Mouse (Mus musculus): ENCODE measurements around the gene Crebl2. TPM values are rescaled to one million over a fixed set of nuclear protein-coding genes. Genes with fewer than 3 reads are reported as not detected.
A peak's percentile ranks its signal among the peaks of the same experiment; 100 is the strongest.

Gene Crebl2
- polyA plus RNA-seq, 1 experiment = 47.6 TPM

GRCm38 (mm10) chr6:134863146-134863545, 33.2 kb downstream of the Crebl2 start:
- H3K27ac ChIP-seq (ENCODE audit: insufficient read depth, low read length) = no peak overlapping the region
- no peaks in the 10 kb centered on the region for H3K27me3 ChIP-seq (ENCODE audit: control insufficient read depth, insufficient read depth, low read length)
- no peaks in the 10 kb centered on the region for H3K4me1 ChIP-seq (ENCODE audit: control insufficient read depth, insufficient read depth, low read length)
- WGBS = under 1% methylated on average over 19 of the region's 19 CpGs
- TF ChIP-seq POLR2A (IDR thresholded peaks at IDR 0.05; ENCODE audit: borderline replicate concordance, insufficient read depth, low read length) (no peak), CTCF (IDR thresholded peaks at IDR 0.05; ENCODE audit: borderline replicate concordance, insufficient read depth, low read depth, low read length) (peak; percentile 92)
- DNase-seq = peak; percentile 88 to 96
- H3K4me3 ChIP-seq (replicated peaks; ENCODE audit: insufficient read depth, low read depth, low read length) = peak overlapping the region; percentile 3

GRCm38 (mm10) chr6:134866113-134866512, 36.2 kb downstream of the Crebl2 start:
- TF ChIP-seq POLR2A (IDR thresholded peaks at IDR 0.05; ENCODE audit: borderline replicate concordance, insufficient read depth, low read length) = no peak
- TF ChIP-seq CTCF (IDR thresholded peaks at IDR 0.05; ENCODE audit: borderline replicate concordance, insufficient read depth, low read depth, low read length) = no peak
- Histone ChIP-seq H3K27ac (ENCODE audit: insufficient read depth, low read length) (no peak overlapping the region), H3K4me3 (replicated peaks; ENCODE audit: insufficient read depth, low read depth, low read length) (no peak overlapping the region), H3K27me3 (ENCODE audit: control insufficient read depth, insufficient read depth, low read length) (no peaks in the 10 kb centered on the region), H3K4me1 (ENCODE audit: control insufficient read depth, insufficient read depth, low read length) (no peaks in the 10 kb centered on the region)
- 94% methylated on average over 7 of the region's 7 CpGs for WGBS
- no peak for DNase-seq

GRCm38 (mm10) chr6:134867325-134867724, 37.4 kb downstream of the Crebl2 start:
- no peaks in the 10 kb centered on the region for H3K4me1 ChIP-seq (ENCODE audit: control insufficient read depth, insufficient read depth, low read length)
- no peaks in the 10 kb centered on the region for H3K27me3 ChIP-seq (ENCODE audit: control insufficient read depth, insufficient read depth, low read length)
- no peak overlapping the region for H3K27ac ChIP-seq (ENCODE audit: insufficient read depth, low read length)
- WGBS = 86% methylated on average over 3 of the region's 3 CpGs
- no peak for DNase-seq
- H3K4me3 ChIP-seq (replicated peaks; ENCODE audit: insufficient read depth, low read depth, low read length) = no peak overlapping the region
- TF ChIP-seq CTCF (IDR thresholded peaks at IDR 0.05; ENCODE audit: borderline replicate concordance, insufficient read depth, low read depth, low read length) (no peak), POLR2A (IDR thresholded peaks at IDR 0.05; ENCODE audit: borderline replicate concordance, insufficient read depth, low read length) (no peak)

GRCm38 (mm10) chr6:134870209-134870742, 40.3 kb downstream of the Crebl2 start:
- H3K27ac ChIP-seq (ENCODE audit: insufficient read depth, low read length) = no peak overlapping the region
- WGBS = 89% methylated on average over 12 of the region's 12 CpGs
- no peaks in the 10 kb centered on the region for H3K27me3 ChIP-seq (ENCODE audit: control insufficient read depth, insufficient read depth, low read length)
- no peaks in the 10 kb centered on the region for H3K4me1 ChIP-seq (ENCODE audit: control insufficient read depth, insufficient read depth, low read length)
- H3K4me3 ChIP-seq (replicated peaks; ENCODE audit: insufficient read depth, low read depth, low read length) = no peak overlapping the region
- no peak for DNase-seq
- TF ChIP-seq CTCF (IDR thresholded peaks at IDR 0.05; ENCODE audit: borderline replicate concordance, insufficient read depth, low read depth, low read length) (no peak), POLR2A (IDR thresholded peaks at IDR 0.05; ENCODE audit: borderline replicate concordance, insufficient read depth, low read length) (no peak)

GRCm38 (mm10) chr6:134870887-134871286, 40.9 kb downstream of the Crebl2 start:
- DNase-seq = no peak
- 92% methylated on average over 4 of the region's 4 CpGs for WGBS
- H3K27ac ChIP-seq (ENCODE audit: insufficient read depth, low read length) = no peak overlapping the region
- no peaks in the 10 kb centered on the region for H3K27me3 ChIP-seq (ENCODE audit: control insufficient read depth, insufficient read depth, low read length)
- no peak overlapping the region for H3K4me3 ChIP-seq (replicated peaks; ENCODE audit: insufficient read depth, low read depth, low read length)
- no peaks in the 10 kb centered on the region for H3K4me1 ChIP-seq (ENCODE audit: control insufficient read depth, insufficient read depth, low read length)
- no peak for TF ChIP-seq CTCF (IDR thresholded peaks at IDR 0.05; ENCODE audit: borderline replicate concordance, insufficient read depth, low read depth, low read length)
- TF ChIP-seq POLR2A (IDR thresholded peaks at IDR 0.05; ENCODE audit: borderline replicate concordance, insufficient read depth, low read length) = no peak

- Histone ChIP-seq H3K27me3 (ENCODE audit: control insufficient read depth, insufficient read depth, low read length) (no peaks in the 10 kb centered on the region), H3K4me3 (replicated peaks; ENCODE audit: insufficient read depth, low read depth, low read length) (no peak overlapping the region), H3K27ac (ENCODE audit: insufficient read depth, low read length) (no peak overlapping the region), H3K4me1 (ENCODE audit: control insufficient read depth, insufficient read depth, low read length) (0 out of 2 replicates have a peak, but pooled peaks cover 4% of the 10 kb centered on the region)
- TF ChIP-seq POLR2A (IDR thresholded peaks at IDR 0.05; ENCODE audit: borderline replicate concordance, insufficient read depth, low read length) (no peak), CTCF (IDR thresholded peaks at IDR 0.05; ENCODE audit: borderline replicate concordance, insufficient read depth, low read depth, low read length) (no peak)
- no peak for DNase-seq
- 96% methylated on average over 2 of the region's 2 CpGs for WGBS
Observed at GRCm38 (mm10) chr6:134872236-134872635, 42.3 kb downstream of the Crebl2 start.

- H3K27ac ChIP-seq (ENCODE audit: insufficient read depth, low read length) = no peak overlapping the region
- H3K4me1 ChIP-seq (ENCODE audit: control insufficient read depth, insufficient read depth, low read length) = 0 out of 2 replicates have a peak, but pooled peaks cover 4% of the 10 kb centered on the region
- H3K27me3 ChIP-seq (ENCODE audit: control insufficient read depth, insufficient read depth, low read length) = no peaks in the 10 kb centered on the region
- H3K4me3 ChIP-seq (replicated peaks; ENCODE audit: insufficient read depth, low read depth, low read length) = no peak overlapping the region
- DNase-seq = no peak
- TF ChIP-seq POLR2A (IDR thresholded peaks at IDR 0.05; ENCODE audit: borderline replicate concordance, insufficient read depth, low read length) (no peak), CTCF (IDR thresholded peaks at IDR 0.05; ENCODE audit: borderline replicate concordance, insufficient read depth, low read depth, low read length) (peak; percentile 28; the same call in 1 of the 2 replicates)
- 85% methylated on average over 2 of the region's 2 CpGs for WGBS
Observed at GRCm38 (mm10) chr6:134873018-134873417, 43.1 kb downstream of the Crebl2 start.

- 69% methylated on average over 6 of the region's 6 CpGs for WGBS
Observed at GRCm38 (mm10) chr6:134876795-134877194, 46.8 kb downstream of the Crebl2 start.

More at GRCm38 (mm10) chr6:134876795-134877194, 46.8 kb downstream of the Crebl2 start:
- H3K27me3 ChIP-seq (ENCODE audit: control insufficient read depth, insufficient read depth, low read length) = no peaks in the 10 kb centered on the region
- peak; percentile 18; the same call in 1 of the 2 replicates for TF ChIP-seq CTCF (IDR thresholded peaks at IDR 0.05; ENCODE audit: borderline replicate concordance, insufficient read depth, low read depth, low read length)
- TF ChIP-seq POLR2A (IDR thresholded peaks at IDR 0.05; ENCODE audit: borderline replicate concordance, insufficient read depth, low read length) = no peak
- peaks cover 19% of the 10 kb centered on the region for H3K4me1 ChIP-seq (ENCODE audit: control insufficient read depth, insufficient read depth, low read length)
- DNase-seq = no peak
- no peak overlapping the region for H3K4me3 ChIP-seq (replicated peaks; ENCODE audit: insufficient read depth, low read depth, low read length)
- H3K27ac ChIP-seq (ENCODE audit: insufficient read depth, low read length) = no peak overlapping the region
